Mouse (Mus musculus): ENCODE data around the gene Nr3c2.

The Nr3c2 gene

DNA sequence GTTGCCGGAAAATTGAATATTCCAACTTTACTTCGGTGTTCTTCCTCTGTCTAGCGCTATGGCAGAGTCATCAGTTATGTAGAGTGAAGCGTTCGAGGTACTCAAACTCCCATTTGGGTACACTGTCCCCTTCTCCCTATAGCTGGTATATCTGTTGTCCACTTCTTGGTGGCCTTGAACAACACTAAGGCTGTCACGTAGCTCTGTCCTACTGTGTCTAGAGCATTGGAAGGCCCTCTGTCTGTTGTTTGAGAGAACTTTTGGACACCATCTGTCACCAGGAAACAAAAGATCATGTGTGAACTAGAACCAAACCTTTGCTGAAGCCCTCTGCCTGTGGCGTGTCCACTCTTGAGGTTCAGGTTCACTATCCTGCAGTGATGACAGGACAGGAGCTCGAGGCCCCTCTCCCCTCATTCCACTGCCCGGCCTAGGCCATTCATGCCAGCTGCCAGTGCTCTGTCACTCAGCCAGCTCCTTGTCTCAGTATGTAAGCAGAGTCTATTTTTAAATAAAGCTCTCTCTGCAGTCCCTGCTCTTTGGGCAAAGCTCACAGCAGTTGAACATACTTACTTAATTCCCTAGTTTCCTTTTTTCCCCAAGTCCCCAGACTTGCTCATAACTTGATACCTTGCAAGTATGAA, 72.6 kb downstream of the Nr3c2 start:
- DNase-seq (ENCODE audit: low read depth) = no peak

DNA sequence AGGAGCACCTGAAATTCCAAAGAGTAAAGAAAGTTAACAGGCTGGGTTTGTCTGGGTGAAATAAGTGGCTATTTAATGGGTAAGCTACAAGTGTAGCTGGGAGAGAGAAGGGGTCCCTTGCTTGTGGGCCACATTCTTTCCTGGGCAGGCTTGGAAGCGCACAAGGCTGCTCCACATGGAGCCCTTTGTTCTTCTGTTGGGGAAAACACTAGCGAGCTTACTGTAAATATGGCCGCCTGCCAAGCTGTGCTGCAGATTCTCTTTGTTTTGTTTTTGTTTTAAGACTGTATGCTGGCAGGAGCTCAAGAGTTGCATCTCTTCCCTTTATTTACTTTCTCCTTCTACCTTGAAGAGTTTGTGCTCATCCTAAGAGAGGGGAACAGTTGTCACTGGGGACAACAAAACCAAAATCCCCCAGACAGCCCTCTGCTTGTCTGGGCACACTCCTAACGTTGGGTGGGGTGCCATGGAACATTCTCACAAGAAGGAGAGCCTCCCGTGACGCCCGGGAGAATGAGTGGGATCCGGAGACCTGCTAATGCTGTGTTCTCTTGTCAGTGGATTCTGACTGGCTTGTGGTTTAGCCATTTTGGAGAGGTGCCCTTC, 73.8 kb downstream of the Nr3c2 start:
- DNase-seq (ENCODE audit: low read depth) = no peak

DNA sequence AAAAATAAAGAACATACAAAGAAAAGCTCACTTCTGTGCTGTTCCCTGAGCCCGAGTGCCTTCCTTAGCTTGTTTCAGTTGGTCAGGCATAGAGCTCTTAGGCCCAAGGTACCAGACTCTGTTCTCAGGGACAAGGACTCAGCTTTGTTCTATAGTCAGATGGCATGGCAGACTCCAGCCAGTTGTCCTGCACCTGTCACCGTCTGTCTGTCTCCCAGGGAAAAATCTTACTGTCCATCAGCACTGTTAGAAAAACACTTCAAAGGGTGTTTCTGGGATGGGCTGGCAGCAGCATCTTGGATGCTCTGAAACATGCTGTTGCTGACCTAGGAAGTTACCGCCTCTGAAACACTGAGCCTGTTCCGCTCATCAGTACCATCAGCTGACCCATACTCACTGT, 78.7 kb downstream of the Nr3c2 start:
- no peak for DNase-seq (ENCODE audit: low read depth)

DNA sequence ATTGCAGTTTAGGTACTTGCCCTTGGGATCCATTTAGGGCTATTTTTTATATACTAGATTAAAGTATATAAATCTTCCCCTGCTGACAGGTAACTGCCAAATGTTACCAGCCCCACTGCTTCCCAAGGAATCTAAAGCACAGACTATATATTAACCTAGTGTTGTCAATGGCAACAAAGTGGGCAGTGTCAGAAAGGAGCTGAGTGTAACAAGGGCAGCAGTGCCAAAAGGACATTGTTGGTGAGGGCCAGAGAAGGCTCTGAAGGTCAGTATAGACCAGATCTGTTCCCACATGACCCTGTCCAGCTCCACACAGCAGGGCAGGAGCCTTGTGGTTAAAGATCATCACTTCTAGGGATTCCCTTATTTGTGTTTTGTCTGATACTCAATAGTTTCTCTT, 84.8 kb downstream of the Nr3c2 start:
- DNase-seq (ENCODE audit: low read depth) = no peak

DNA sequence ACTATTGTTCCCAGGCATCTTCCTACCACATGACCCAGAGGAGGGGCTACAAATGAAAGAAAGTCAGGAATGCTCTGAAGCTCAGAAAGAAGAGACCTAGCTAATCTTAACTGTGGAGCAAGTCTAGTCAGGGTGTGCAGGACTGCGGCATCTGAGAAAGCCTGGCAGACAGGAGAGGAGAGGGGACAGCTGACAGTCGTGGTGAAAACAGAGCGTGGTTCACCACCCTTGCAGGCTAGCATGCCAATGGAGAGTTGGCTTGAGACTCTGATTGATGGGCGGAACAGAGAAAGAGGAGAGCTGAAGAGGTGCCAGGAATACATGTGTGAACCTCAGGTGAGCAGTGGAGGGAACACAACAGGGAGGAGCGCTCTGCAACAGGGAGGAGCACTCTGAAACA, 85.6 kb downstream of the Nr3c2 start:
- no peak for DNase-seq (ENCODE audit: low read depth)

DNA sequence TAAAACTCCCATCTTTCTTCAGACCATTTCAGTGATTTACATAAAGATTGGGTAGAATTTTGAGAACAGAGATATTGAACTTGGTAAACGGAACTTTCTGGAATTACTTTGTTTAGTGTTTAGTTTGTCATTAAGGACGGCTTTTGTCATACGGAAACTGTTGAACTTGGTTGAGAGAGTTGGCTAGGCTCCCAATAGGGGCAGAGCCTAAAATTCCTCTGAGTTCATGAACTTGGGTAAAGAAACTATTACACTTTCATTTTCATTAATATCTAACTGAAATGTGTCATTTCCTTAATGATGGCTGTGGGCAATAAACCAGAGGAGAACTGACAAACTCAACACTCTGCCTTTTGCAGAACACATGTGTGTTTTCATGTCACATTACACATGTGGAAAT, 88.6 kb downstream of the Nr3c2 start:
- DNase-seq (ENCODE audit: low read depth) = no peak

DNA sequence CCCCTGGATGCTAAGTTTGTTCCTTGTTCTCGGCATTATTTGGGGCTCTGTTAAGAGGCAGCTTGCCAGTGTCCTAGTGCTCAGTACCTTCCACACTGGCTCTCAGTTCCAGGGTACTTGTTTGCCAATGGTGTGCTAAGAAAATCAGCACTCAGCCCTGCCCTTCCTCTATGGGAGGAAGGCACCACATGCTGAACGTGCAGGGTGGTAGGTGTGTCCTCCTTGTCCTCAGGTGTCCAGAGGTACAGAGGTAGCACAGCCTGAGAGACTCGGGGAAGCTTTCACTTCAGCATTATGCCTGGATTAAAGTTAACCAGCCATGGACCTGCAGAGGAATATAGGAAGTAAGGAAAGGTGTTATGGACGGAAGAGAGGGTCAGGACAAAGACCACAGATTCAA, 99.0 kb downstream of the Nr3c2 start:
- no peak for DNase-seq (ENCODE audit: low read depth)

DNA sequence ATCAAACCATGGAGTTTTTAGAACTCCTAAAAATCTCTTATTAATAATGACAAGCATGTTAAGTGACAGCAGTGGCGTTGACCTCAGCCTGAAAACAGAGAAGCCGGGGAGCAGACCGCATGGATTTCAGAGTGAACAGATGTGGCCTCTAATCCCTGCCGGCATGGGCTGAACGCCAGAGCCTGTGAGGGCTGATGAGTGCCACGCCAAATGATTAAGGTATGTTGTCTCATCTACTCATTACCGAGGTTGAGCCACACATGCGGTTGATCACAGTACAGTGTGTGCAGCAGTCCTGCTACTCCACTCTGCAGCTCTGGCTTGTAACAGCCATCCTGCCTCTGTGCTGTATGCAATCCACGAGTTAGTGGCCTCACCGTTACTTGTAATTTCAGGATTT, 110.2 kb downstream of the Nr3c2 start:
- DNase-seq (ENCODE audit: low read depth) = no peak

DNA sequence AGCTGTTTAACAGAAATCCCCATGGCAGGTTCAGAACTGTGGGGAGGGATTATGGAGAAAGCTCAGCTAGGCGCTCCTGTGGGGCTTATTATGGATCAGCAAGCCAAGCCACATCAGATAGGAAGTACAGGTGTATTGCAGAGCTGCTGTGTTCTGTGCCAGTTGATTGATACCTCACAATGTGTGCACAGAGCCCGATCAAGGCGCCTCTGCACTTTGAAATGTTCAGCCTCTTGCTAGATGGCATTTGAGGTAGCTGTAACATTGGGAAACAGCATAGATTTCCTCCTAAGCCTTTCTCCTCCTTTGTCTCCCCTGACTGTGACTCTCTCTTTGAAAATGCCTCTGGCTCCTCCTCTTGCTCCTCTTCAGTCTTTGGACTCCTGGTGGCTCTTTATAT, 112.7 kb downstream of the Nr3c2 start:
- DNase-seq (ENCODE audit: low read depth) = no peak

DNA sequence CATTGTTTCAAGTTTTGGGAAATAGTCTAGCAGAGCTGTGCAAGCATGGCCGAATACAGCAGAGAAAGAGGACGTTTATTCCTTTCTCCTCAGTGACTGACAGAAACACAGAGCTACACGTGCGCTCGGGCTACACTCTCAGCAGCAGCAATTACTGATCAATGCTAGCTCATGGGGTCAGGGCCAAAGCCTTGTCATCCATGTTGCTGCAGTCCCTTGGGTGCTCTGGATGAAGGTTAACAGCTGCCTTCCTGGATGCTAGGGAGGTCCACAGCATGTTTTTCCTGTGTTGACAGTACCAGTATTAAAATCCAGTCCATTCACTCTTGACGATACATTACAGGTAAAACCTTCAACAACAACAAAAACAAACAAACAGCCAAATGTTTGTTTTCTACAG, 113.4 kb downstream of the Nr3c2 start:
- DNase-seq (ENCODE audit: low read depth) = no peak

DNA sequence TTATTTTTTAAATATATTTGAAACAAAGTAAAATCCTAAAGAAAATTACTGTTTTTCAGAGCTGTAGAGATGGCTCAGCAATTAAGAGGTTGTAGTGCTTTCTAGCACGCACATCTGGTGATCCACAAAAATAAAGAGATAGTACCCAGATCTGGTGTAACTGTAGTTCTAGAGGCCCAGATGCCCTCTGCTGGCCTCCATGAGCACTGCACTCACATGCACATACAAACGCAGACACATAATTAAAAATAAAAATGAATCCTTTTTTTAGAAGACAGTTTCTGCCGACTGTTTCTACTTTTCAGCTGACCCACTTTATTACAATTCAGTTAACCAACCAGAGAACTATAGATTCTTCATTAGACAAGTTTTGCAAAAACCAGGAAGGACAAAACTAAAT, 117.5 kb downstream of the Nr3c2 start:
- DNase-seq (ENCODE audit: low read depth) = no peak

DNA sequence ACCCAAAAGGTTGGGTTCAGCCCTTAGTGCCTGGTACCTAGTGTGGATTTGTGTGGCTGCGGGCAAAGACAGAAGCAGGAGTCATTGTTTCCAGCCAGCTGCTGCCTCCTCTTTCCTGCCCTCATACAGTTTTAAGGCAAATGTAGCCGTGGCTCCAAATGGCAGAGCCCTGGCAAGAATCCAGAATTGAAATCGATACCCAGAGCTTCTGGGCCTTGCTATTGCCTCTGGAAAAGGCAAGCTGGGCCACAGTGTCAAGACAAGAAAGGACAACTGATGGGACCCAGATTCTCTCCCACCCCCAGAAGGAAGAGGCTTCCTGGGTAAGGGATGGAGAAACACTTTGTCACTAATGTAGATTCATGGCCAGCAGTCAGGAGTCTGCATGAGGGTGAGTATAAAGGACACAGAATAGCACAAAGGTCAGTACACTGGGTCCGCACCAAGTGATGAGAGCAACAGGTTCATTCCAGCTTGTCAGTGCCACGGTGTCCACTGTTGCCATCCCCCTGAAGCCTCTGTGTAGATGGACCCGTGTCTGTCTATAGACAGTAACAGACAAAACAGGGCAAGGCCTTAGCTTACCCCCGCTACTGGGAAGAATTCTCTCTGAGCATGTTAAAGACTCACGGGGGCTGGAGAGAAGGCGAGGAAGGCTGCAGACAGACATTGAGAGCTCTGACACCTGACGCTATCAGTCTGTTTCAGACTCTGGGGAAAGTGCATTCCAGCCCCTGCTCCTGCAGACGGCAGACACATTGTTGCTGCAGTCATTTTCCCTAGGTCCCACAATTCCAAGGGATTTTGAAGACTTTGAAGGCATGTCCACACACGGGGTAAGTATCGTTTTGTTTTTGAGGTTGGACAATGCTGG, 124.8 kb downstream of the Nr3c2 start:
- no peak for DNase-seq (ENCODE audit: low read depth)

DNA sequence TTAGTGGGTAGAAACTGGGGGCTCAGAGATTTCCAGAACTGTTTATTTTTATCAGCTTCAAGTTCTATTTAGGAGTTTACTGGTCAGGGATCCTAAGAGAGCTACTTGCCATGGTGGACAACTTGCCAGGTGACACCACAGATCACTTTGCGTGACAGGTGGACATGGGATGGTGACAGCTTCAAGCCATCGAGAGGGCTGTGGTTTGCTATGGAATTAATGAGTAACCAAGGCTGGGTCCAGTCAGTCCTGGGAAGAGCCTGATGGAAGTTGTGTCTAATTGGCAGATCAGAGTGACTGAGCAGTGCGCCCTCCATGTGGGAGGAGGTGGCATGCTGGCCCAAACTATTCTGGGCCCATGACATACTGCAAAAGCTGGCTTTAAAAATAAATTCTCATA, 132.0 kb downstream of the Nr3c2 start:
- no peak for DNase-seq (ENCODE audit: low read depth)

DNA sequence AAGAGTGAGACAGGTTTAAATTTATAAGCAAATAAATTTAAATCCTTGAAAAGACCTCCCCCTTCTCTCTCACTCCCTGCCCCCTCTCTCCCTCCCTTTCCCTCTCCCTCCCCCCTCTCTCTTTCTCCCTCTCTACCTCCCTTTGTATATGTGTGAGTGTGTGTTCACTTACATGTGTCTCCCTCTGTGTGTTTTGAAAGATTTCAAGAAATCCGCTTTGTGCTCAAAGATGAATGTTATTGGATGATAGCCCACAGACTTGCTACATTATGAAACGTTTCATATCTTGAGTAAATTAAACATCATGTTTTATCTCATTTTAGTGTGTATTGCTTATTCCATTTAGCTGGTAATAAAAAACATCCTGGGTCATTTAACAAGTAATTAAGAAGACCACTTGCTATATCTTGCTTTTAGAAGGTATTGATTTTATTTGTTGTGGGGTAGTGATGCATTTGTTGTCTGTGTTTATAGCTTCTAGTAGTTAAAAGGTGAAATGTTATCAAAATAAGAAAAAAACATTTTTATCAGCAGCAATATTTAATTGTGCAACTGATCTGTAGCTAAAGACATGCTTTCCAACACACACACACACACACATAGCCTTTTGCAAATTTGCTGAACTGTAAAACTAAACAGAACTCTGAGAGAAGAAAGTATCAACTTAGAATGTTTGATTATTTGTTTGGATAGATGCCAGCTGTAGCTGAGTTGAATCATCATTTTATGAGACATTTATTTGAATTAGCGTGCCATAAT, 134.6 kb downstream of the Nr3c2 start:
- DNase-seq (ENCODE audit: low read depth) = no peak

DNA sequence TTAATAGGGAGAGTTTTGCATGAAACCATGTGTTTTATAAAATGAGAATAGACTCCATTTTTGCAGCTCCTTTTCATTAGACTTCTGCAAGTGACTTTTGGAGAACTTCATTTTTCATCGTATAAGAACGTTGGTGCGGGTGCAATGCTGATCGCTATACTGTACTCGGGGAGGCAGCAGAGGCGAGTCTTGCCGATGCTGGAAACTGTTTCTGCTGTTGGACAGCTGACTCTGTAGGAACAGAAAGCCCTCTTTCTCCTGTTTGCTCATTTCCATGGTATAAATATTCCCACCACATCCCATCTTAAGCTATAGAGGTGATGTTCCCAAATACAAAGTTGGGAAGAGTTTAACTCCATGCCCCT, 135.2 kb downstream of the Nr3c2 start:
- DNase-seq (ENCODE audit: low read depth) = no peak

DNA sequence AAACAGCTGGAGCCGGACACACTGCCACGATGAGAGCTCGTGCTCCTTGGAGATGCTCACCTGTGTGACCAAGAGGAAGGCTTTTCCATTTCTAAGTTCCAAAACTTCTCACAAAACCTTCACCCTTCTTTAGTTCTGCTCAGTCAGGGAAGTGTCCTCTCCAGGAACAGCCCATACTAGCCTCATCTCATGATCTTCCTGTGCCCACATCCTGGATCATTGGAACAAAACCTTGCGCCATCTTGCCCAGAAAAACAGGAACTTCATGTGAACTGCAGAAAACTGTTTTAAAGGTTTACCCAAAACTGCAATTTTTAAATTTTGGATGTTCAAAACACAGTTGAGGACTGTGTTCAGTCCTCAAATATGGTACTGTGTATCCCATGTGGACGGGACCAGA, 142.0 kb downstream of the Nr3c2 start:
- no peak for DNase-seq (ENCODE audit: low read depth)

DNA sequence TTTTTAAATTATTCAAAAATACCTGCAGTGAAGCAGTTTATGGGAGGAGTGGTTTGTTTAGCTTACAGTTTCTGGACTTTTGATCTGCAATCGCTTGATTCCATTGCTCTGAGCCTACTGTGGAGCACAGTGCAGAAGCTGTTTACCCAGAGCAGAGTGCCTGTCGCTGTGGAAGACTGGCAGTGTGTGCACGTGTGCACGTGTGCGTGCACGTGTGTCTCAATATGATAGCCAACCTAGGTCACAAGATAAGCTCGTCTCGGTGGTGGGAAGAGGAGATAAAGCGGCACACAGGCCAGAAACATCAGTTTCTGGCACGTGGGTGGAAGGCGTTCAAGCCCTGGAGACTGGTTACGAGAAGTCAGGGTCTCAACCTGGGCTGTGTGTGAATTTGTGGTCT, 145.6 kb downstream of the Nr3c2 start:
- DNase-seq (ENCODE audit: low read depth) = no peak

DNA sequence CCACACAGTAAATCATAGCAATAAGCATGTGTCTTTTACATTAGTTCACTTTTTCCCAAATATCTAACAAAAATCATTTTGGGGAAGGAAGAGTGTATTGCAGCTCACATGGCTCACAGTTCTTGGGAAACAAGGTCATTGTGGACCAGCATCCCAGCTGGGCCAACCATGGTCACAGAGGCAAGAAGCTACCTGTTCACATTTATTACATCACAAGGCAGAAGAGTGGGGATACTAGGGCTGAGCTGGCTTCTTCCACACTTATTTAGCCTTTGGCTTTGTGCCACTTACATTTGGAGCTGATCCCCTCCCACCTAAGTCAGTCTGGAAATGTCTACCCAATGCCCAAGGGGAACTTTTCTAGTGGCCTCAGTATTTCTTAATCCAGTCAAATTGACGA, 146.5 kb downstream of the Nr3c2 start:
- DNase-seq (ENCODE audit: low read depth) = no peak

DNA sequence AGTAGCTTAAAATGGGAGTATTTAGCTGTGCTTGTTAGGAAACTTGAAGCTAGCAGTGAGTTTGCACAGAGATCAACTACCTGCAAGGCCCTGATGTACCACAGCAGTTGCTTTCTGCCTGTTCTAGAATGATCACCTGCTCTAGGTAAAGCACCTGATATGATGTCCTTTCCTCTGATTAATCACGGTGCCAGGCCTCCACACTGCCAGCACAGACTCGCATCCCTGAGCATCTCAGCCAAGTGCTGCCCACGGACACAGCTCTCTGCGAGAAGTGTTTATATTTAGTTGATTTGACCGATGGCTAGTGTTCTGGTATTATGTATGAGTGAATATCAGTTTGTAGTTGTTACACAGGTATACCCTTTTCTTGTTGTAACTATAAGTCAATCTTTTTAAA, 147.0 kb downstream of the Nr3c2 start:
- no peak for DNase-seq (ENCODE audit: low read depth)

DNA sequence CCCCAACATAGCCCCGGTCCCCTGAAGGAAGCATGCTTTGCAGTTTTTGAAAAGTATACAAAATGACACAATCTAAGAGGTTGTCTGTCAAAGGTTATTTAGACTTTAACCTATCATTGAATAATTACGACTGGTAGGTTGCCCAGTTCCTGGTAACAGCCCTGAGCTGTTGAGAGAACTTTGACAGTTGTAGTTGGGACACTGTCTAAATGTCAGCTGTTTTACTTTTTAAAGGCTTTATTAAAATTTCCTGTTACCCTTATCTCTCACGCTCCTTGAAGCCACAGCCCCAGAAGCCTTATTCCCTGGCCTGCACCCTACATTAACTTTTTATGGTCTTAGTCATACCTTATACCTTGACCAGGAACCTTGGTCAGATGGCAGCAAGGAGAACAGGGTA, 147.5 kb downstream of the Nr3c2 start:
- DNase-seq (ENCODE audit: low read depth) = no peak

DNA sequence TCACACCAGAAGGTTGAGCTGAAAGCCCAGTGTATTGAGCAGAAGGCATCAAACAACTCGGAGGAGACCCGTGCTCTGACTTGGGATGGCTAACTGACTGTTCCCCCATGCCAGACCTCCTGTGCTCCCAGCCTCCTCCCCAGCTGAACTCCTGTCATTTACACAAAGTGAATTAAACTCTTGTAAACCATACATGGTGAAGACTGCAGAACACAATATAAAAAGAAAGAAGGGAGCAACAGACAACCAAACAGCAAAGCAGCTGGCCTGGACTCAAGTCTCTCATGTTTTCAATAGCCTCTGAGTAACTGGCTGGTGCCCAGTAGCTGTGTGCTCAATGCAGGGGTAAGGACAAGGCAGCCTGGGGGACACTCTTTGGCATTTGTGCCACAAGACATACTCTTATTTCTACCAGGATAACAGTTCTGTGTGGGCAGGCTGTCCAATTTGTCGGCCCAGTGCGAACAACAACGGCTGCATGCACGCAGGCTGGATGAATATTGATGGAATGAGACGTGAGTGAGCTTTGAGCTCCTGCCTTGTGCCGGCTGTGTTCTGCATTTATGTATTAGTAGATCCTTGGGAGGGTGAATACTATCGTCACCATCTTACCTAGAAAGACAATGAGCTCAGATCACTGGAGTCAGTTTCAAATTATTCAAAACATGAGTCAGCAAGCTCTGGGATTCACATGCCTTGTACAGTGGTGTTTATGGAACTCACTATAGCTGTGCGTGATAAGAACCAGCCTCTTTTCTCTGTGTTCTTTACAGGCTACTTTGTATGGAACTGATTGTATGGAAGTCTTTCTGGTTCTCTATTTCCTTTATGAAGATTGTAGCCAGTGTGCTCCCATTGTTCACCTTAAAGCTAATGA, 152.4 kb downstream of the Nr3c2 start:
- DNase-seq (ENCODE audit: low read depth) = no peak

DNA sequence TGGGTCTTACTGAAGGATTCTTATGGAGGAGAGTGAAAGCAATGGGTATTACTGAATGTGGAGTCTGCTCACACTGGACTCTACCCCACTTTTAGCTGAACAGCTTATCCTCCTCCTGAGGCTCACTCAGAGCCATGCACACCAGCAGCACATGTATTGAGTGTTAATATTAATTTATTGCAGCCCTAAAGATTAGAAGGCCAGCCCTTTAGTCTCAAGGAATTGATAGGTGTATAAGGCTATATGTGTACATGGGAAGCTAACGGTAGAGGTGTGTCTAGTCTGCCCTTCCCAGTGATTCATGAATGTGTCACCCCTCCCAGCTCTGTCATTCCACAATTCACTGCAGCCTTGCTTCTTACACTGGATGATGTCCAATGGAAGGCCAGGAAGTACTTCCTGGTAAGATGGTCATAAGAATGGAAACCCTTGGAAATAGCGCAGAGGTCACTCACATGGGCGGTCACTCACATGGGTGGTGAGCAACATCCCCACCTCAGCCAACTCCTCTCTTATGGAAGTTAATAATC, 156.3 kb downstream of the Nr3c2 start:
- no peak for DNase-seq (ENCODE audit: low read depth)

All from induced T-regulatory cell, adult 2 months (primary cell).